Mouse (Mus musculus): ENCODE data around the gene Pus7l.

GRCm38 (mm10) chr15:94524956-94525355, 18.4 kb downstream of the Pus7l start:
- TF ChIP-seq CTCF (IDR thresholded peaks at IDR 0.05; ENCODE audit: extremely low read depth, insufficient read length, insufficient replicate concordance, low read depth, low read length), result no peak
- no peak for TF ChIP-seq POLR2A (IDR thresholded peaks at IDR 0.05; ENCODE audit: low read depth, low read length)
